Mouse (Mus musculus) lung, postnatal 0 days (tissue): ENCODE results near the gene Zic3.

ENCODE experiments used
- CTCF ChIP-seq: IDR thresholded peaks from 2 replicates; pipeline ENCODE4 v1.5.1; 2016; ENCODE audit warnings: antibody characterized with exemption, mild to moderate bottlenecking
- EP300 ChIP-seq: IDR thresholded peaks from 2 replicates; pipeline ENCODE4 v1.6.1; 2016; ENCODE audit warnings: antibody characterized with exemption, mild to moderate bottlenecking, control low read depth

- no peak for TF ChIP-seq EP300
- TF ChIP-seq CTCF: no peak
Observed at GRCm38 (mm10) chrX:57982351-57982750, 40.1 kb upstream of the Zic3 start.
